Mouse (Mus musculus) myocyte (in vitro differentiated cells): ENCODE measurements around the gene Atg4c.

Experiments used
- CEBPB ChIP-seq: IDR thresholded peaks from 2 replicates; pipeline ENCODE4 v1.6.1; 2011; ENCODE audit warnings: mild to moderate bottlenecking, moderate library complexity; ENCODE audit not compliant: poor library complexity, insufficient read depth, severe bottlenecking
- E2F4 ChIP-seq: IDR thresholded peaks from one replicate; pipeline ENCODE4 v1.6.1; 2011; ENCODE audit warnings: mild to moderate bottlenecking, control low read depth, moderate library complexity; ENCODE audit not compliant: insufficient read depth
- MAX ChIP-seq: IDR thresholded peaks from one replicate; pipeline ENCODE4 v1.6.1; 2011; ENCODE audit warnings: low read depth, mild to moderate bottlenecking, control low read depth
- MYOG ChIP-seq, 3 experiments: IDR thresholded peaks; one replicate each; pipeline ENCODE4 v1.6.1; 2011; ENCODE audit warnings: control low read depth in 2 of 3, low read depth in 2 of 3, mild to moderate bottlenecking in 2 of 3; ENCODE audit not compliant: insufficient read length in 2 of 3, control insufficient read depth in 1 of 3, insufficient read depth in 1 of 3
- POLR2A ChIP-seq: IDR thresholded peaks from one replicate; pipeline ENCODE4 v1.6.1; 2011; ENCODE audit warnings: low read depth, mild to moderate bottlenecking, control low read depth, moderate library complexity; ENCODE audit not compliant: insufficient read length
- POLR2AphosphoS2 ChIP-seq: IDR thresholded peaks from one replicate; pipeline ENCODE4 v1.6.1; 2011; ENCODE audit warnings: low read depth, control low read depth; ENCODE audit not compliant: insufficient read length
- SRF ChIP-seq: IDR thresholded peaks from one replicate; pipeline ENCODE4 v1.6.1; 2011; ENCODE audit warnings: low read depth; ENCODE audit not compliant: control insufficient read depth, insufficient read length
- TCF12 ChIP-seq: IDR thresholded peaks from one replicate; pipeline ENCODE4 v1.6.1; 2011; ENCODE audit warnings: mild to moderate bottlenecking, control low read depth; ENCODE audit not compliant: poor library complexity, insufficient read depth, severe bottlenecking
- USF1 ChIP-seq: IDR thresholded peaks from one replicate; pipeline ENCODE4 v1.6.1; 2011; ENCODE audit warnings: low read depth, mild to moderate bottlenecking, control low read depth, moderate library complexity

DNA sequence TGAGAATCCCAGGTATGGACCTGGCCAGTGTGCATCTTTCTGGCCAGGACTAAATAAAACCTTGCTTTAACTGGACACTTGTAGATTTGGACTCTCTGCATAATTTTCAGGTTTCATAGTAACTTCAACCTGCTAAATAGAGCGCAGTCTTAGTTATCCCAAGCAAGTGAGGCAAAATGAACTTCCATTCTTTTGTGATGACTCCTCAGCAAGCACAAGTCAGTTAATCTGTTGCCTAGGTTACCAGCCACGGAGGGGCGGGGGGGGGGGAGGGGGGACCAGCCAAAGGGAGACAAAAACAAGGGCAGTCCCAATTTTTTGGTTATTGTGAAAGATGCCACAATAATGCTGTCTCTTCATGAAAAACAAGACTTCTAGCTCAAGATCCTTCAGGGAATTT, 33.3 kb upstream of the Atg4c start:
- TF ChIP-seq POLR2AphosphoS2, result no peak
- no peak for TF ChIP-seq POLR2A
- TF ChIP-seq E2F4, result no peak
- TF ChIP-seq TCF12, result no peak
- no peak for TF ChIP-seq CEBPB
- TF ChIP-seq USF1, result no peak
- TF ChIP-seq MYOG (IDR thresholded peaks at IDR 0.05; ENCODE audit: control insufficient read depth in 1 of 3, insufficient read depth in 1 of 3, insufficient read length in 2 of 3, low read depth in 2 of 3), result no peak
- no peak for TF ChIP-seq MAX
- no peak for TF ChIP-seq SRF
